In genomic region chr7:139951079-139951478, GRCm38 (mm10) we compare ENCODE assay signal across 8 mouse cellular contexts. TPM values are rescaled to one million over a fixed set of nuclear protein-coding genes. Genes with fewer than 3 reads are reported as not detected.
A peak's percentile ranks its signal among the peaks of the same experiment; 100 is the strongest.
DNase-seq lines count a peak whose midpoint lies in the region; ATAC-seq and TF ChIP-seq lines count a peak whose summit lies in the region.

No protein-coding gene starts in this region.

- ATAC-seq in forebrain, embryonic 13.5 days, result no peak
- ATAC-seq in kidney, embryonic 16.5 days (ENCODE audit: low FRiP score, low TSS enrichment), result peak; percentile 50; the same call in 1 of the 2 replicates
- ATAC-seq in stomach, postnatal 0 days (ENCODE audit: low FRiP score, low TSS enrichment), result peak; percentile 69

- H3K36me3 ChIP-seq in forebrain, embryonic 13.5 days (ENCODE audit: poor library complexity, severe bottlenecking), result no peaks in the 10 kb centered on the region
- no peaks in the 10 kb centered on the region for H3K36me3 ChIP-seq in kidney, embryonic 16.5 days (ENCODE audit: insufficient read depth, low read length)
- no peaks in the 10 kb centered on the region for H3K36me3 ChIP-seq in stomach, postnatal 0 days (ENCODE audit: control insufficient read depth, insufficient read depth, low read length)

- peak overlapping the region; percentile 75 for H3K4me2 ChIP-seq in forebrain, embryonic 13.5 days
- peak overlapping the region; percentile 91 for H3K4me2 ChIP-seq in kidney, embryonic 16.5 days (replicated peaks; ENCODE audit: low read depth, low read length)
- H3K4me2 ChIP-seq in stomach, postnatal 0 days (replicated peaks; ENCODE audit: low read depth), result peak overlapping the region; percentile 76

- peaks cover 64% of the 10 kb centered on the region for H3K27me3 ChIP-seq in forebrain, embryonic 13.5 days
- H3K27me3 ChIP-seq in kidney, embryonic 16.5 days (ENCODE audit: insufficient read depth, low read length), result peaks cover 10% of the 10 kb centered on the region
- no peaks in the 10 kb centered on the region; the same call in 1 of the 2 replicates for H3K27me3 ChIP-seq in stomach, postnatal 0 days (ENCODE audit: control insufficient read depth, insufficient read depth, low read length)

- H3K4me1 ChIP-seq in forebrain, embryonic 13.5 days, result peaks cover 15% of the 10 kb centered on the region
- 0 out of 2 replicates have a peak, but pooled peaks cover 6% of the 10 kb centered on the region for H3K4me1 ChIP-seq in kidney, embryonic 16.5 days (ENCODE audit: insufficient read depth, low read length)
- no peaks in the 10 kb centered on the region for H3K4me1 ChIP-seq in stomach, postnatal 0 days (replicated peaks; ENCODE audit: control insufficient read depth, insufficient read depth)

- no peak overlapping the region for H3K27ac ChIP-seq in forebrain, embryonic 13.5 days
- peak overlapping the region; percentile 51; the same call in 1 of the 2 replicates for H3K27ac ChIP-seq in kidney, embryonic 16.5 days (ENCODE audit: low read length)
- H3K27ac ChIP-seq in stomach, postnatal 0 days (replicated peaks), result peak overlapping the region; percentile 78

- TF ChIP-seq CTCF in stomach, postnatal 0 days (IDR thresholded peaks at IDR 0.05; ENCODE audit: low read depth), result no peak

- no peaks in the 10 kb centered on the region for H3K9me3 ChIP-seq in forebrain, embryonic 13.5 days (replicated peaks)
- H3K9me3 ChIP-seq in kidney, embryonic 16.5 days (ENCODE audit: low read length), result no peaks in the 10 kb centered on the region
- no peaks in the 10 kb centered on the region for H3K9me3 ChIP-seq in stomach, postnatal 0 days (ENCODE audit: control insufficient read depth, low read length)

- 9% methylated on average over 13 of the region's 16 CpGs for WGBS in forebrain, embryonic 13.5 days
- WGBS in kidney, embryonic 16.5 days, result 5% methylated on average over 13 of the region's 16 CpGs
- WGBS in stomach, postnatal 0 days, result under 1% methylated on average over 14 of the region's 16 CpGs

- peak overlapping the region; percentile 41 for H3K4me3 ChIP-seq in forebrain, embryonic 13.5 days
- H3K4me3 ChIP-seq in kidney, embryonic 16.5 days (ENCODE audit: low read length), result peak overlapping the region; percentile 67
- H3K4me3 ChIP-seq in stomach, postnatal 0 days (ENCODE audit: low read depth, low read length), result peak overlapping the region; percentile 60

- no peak overlapping the region for H3K9ac ChIP-seq in forebrain, embryonic 13.5 days
- peak overlapping the region; percentile 73 for H3K9ac ChIP-seq in kidney, embryonic 16.5 days (replicated peaks; ENCODE audit: low read length)
- H3K9ac ChIP-seq in stomach, postnatal 0 days (ENCODE audit: low read length), result peak overlapping the region; percentile 52

- DNase-seq in B cell, adult 2 months, result peak; percentile 36 to 50
- peak; percentile 40 for DNase-seq in MEL-GATA-1-ER (ENCODE audit: extremely low read depth, low read depth)
- peak; percentile 56 for DNase-seq in lung, postnatal 25 days (ENCODE audit: low spot score)
- peak; percentile 66 for DNase-seq in stomach, postnatal 0 days (ENCODE audit: low spot score)
- no peak for DNase-seq in cerebellum, adult 11 months
- no peak for DNase-seq in right cerebral cortex, postnatal 10 days (ENCODE audit: low spot score in 2 of 2)

- no peak for TF ChIP-seq EP300 in stomach, postnatal 0 days (optimal IDR thresholded peaks at IDR 0.05)

RNA-seq across cellular contexts. Expression of gene Utf1, which starts 7.5 kb away (rescaled TPM):
- polyA plus RNA-seq in forebrain, embryonic 13.5 days (2015; fragmentation: Nextera tagmentation; extraction: Ambion mirVana), result not detected in 2 replicates
- 0.21 TPM in 1 of 2 replicates, not detected in the other for polyA plus RNA-seq in kidney, embryonic 16.5 days (2015; fragmentation: Nextera tagmentation; extraction: Ambion mirVana)
- 0.13 TPM in 1 of 2 replicates, not detected in the other for polyA plus RNA-seq in stomach, postnatal 0 days (2015; fragmentation: Nextera tagmentation; extraction: Ambion mirVana)

RNA-seq across cellular contexts. Expression of gene 6430531B16Rik, which starts 27.5 kb away (rescaled TPM):
- polyA plus RNA-seq in forebrain, embryonic 13.5 days (2015; fragmentation: Nextera tagmentation; extraction: Ambion mirVana), result 0.50 and 1.2 TPM in 2 replicates
- 0.71 and 0.94 TPM in 2 replicates for polyA plus RNA-seq in kidney, embryonic 16.5 days (2015; fragmentation: Nextera tagmentation; extraction: Ambion mirVana)
- 0.11 and 0.17 TPM in 2 replicates for polyA plus RNA-seq in stomach, postnatal 0 days (2015; fragmentation: Nextera tagmentation; extraction: Ambion mirVana)

RNA-seq across cellular contexts. Expression of gene Adam8, which starts 41.3 kb away (rescaled TPM):
- polyA plus RNA-seq in forebrain, embryonic 13.5 days (2015; fragmentation: Nextera tagmentation; extraction: Ambion mirVana), result 3.9 and 4.3 TPM in 2 replicates
- polyA plus RNA-seq in kidney, embryonic 16.5 days (2015; fragmentation: Nextera tagmentation; extraction: Ambion mirVana), result 1.6 and 1.8 TPM in 2 replicates
- polyA plus RNA-seq in stomach, postnatal 0 days (2015; fragmentation: Nextera tagmentation; extraction: Ambion mirVana), result 0.85 and 1.1 TPM in 2 replicates

RNA-seq across cellular contexts. Expression of gene Kndc1, which starts 56.6 kb away (rescaled TPM):
- polyA plus RNA-seq in forebrain, embryonic 13.5 days (2015; fragmentation: Nextera tagmentation; extraction: Ambion mirVana), result 2.1 and 3.1 TPM in 2 replicates
- 0.12 and 0.22 TPM in 2 replicates for polyA plus RNA-seq in kidney, embryonic 16.5 days (2015; fragmentation: Nextera tagmentation; extraction: Ambion mirVana)
- 0.05 and 0.18 TPM in 2 replicates for polyA plus RNA-seq in stomach, postnatal 0 days (2015; fragmentation: Nextera tagmentation; extraction: Ambion mirVana)

Comparison
In these comparisons a context has a peak if more than half of its experiments do, and no peak if none do; other contexts are left out.
1. DNase-seq: peak in B cell, adult 2 months (2 of 2), MEL-GATA-1-ER (single experiment), lung, postnatal 25 days (single experiment) and stomach, postnatal 0 days (single experiment); none in cerebellum, adult 11 months (single experiment) and right cerebral cortex, postnatal 10 days (0 of 2).
2. Peak in every context shown above with its lines, with median percentiles within 50 percentile points of each other: H3K4me2 ChIP-seq and H3K4me3 ChIP-seq.